20 mouse cellular contexts compared by ENCODE assay signal in genomic region chr2:141024316-141025043, GRCm38 (mm10).
DNase-seq lines count a peak whose midpoint lies in the region; ATAC-seq and TF ChIP-seq lines count a peak whose summit lies in the region.
"Had no signal": no experiment of that assay in that cellular context is flagged by ENCODE, and none has a peak within 500 bp of the region (broad histone marks: within the 10 kb centered on the region; RNA-seq: fewer than 3 reads in every experiment).

No protein-coding gene starts in this region.

- no peak overlapping the region for H3K9ac ChIP-seq in hindbrain, embryonic 16.5 days (ENCODE audit: low read depth, low read length)
- H3K9ac ChIP-seq in hindbrain, embryonic 13.5 days = no peak overlapping the region
- no peak overlapping the region for H3K9ac ChIP-seq in forebrain, embryonic 12.5 days
- no peak overlapping the region for H3K9ac ChIP-seq in midbrain, embryonic 15.5 days
- no peak overlapping the region for H3K9ac ChIP-seq in heart, adult 2 months (ENCODE audit: low read depth, low read length)
- H3K9ac ChIP-seq: heart, embryonic 12.5 days; intestine, embryonic 15.5 days; liver, embryonic 12.5 days had no signal

- H3K27me3 ChIP-seq in hindbrain, embryonic 16.5 days (replicated peaks; ENCODE audit: control insufficient read depth, insufficient read depth, low read length) = no peaks in the 10 kb centered on the region
- no peaks in the 10 kb centered on the region for H3K27me3 ChIP-seq in hindbrain, embryonic 13.5 days
- H3K27me3 ChIP-seq in forebrain, embryonic 12.5 days = no peaks in the 10 kb centered on the region
- no peaks in the 10 kb centered on the region for H3K27me3 ChIP-seq in midbrain, embryonic 15.5 days (replicated peaks)
- no peaks in the 10 kb centered on the region for H3K27me3 ChIP-seq in heart, adult 2 months (ENCODE audit: control insufficient read depth, insufficient read depth, low read length)
- H3K27me3 ChIP-seq: heart, embryonic 12.5 days; intestine, embryonic 15.5 days; liver, embryonic 12.5 days; Patski had no signal

- no peak for TF ChIP-seq CTCF in heart, adult 2 months (IDR thresholded peaks at IDR 0.05)

- 49% methylated on average over 6 of the region's 6 CpGs for WGBS in hindbrain, embryonic 16.5 days
- 50% methylated on average over 6 of the region's 6 CpGs for WGBS in hindbrain, embryonic 13.5 days
- WGBS in forebrain, embryonic 12.5 days = 38% methylated on average over 6 of the region's 6 CpGs
- 38% methylated on average over 6 of the region's 6 CpGs for WGBS in midbrain, embryonic 15.5 days
- WGBS in heart, adult 2 months = 75% methylated on average over 6 of the region's 6 CpGs

- no peak for TF ChIP-seq POLR2A in heart, adult 2 months (IDR thresholded peaks at IDR 0.05; ENCODE audit: insufficient read depth, low read depth, low read length)

- no peaks in the 10 kb centered on the region for H3K79me2 ChIP-seq in heart, adult 2 months (replicated peaks; ENCODE audit: control insufficient read depth, insufficient read depth, low read length)

- H3K27ac ChIP-seq in hindbrain, embryonic 16.5 days (ENCODE audit: low read depth, low read length) = no peak overlapping the region
- H3K27ac ChIP-seq in hindbrain, embryonic 13.5 days = no peak overlapping the region
- H3K27ac ChIP-seq in forebrain, embryonic 12.5 days = peak overlapping the region; percentile 66
- H3K27ac ChIP-seq in midbrain, embryonic 15.5 days = no peak overlapping the region
- H3K27ac ChIP-seq in heart, adult 2 months = no peak overlapping the region
- H3K27ac ChIP-seq: intestine, embryonic 15.5 days; layer of hippocampus, adult 2 months; liver, embryonic 12.5 days had no signal

- DNase-seq in brain, embryonic 18.5 days (ENCODE audit: low read depth, low spot score) = peak; percentile 12
- DNase-seq in heart, adult 2 months = no peak
- DNase-seq: adrenal gland, postnatal 25 days; cerebellum, adult 9-10 months; gastrocnemius, postnatal 36 days; kidney, postnatal 10 days; right cerebral cortex, adult 18-20 months had no signal

- intact Hi-C loops in heart, adult 2 months (cut with DNase I) = no loop called here

- H3K4me3 ChIP-seq in hindbrain, embryonic 16.5 days (ENCODE audit: low read length) = no peak overlapping the region
- no peak overlapping the region for H3K4me3 ChIP-seq in hindbrain, embryonic 13.5 days
- no peak overlapping the region for H3K4me3 ChIP-seq in forebrain, embryonic 12.5 days (replicated peaks)
- H3K4me3 ChIP-seq in midbrain, embryonic 15.5 days = no peak overlapping the region
- H3K4me3 ChIP-seq in heart, adult 2 months = no peak overlapping the region
- H3K4me3 ChIP-seq: erythroblast, embryonic 14.5 days; heart, embryonic 12.5 days; intestine, embryonic 15.5 days; layer of hippocampus, adult 2 months; liver, embryonic 12.5 days; myocyte had no signal

- no peaks in the 10 kb centered on the region for H3K4me1 ChIP-seq in hindbrain, embryonic 16.5 days (ENCODE audit: control insufficient read depth, insufficient read depth, low read depth, low read length)
- H3K4me1 ChIP-seq in hindbrain, embryonic 13.5 days (replicated peaks) = peaks cover 15% of the 10 kb centered on the region
- peaks cover 19% of the 10 kb centered on the region for H3K4me1 ChIP-seq in forebrain, embryonic 12.5 days
- H3K4me1 ChIP-seq in midbrain, embryonic 15.5 days = peaks cover 5% of the 10 kb centered on the region; the same call in 1 of the 2 replicates
- H3K4me1 ChIP-seq in heart, adult 2 months (ENCODE audit: control insufficient read depth, insufficient read depth, low read length) = no peaks in the 10 kb centered on the region
- H3K4me1 ChIP-seq: heart, embryonic 12.5 days; intestine, embryonic 15.5 days; liver, embryonic 12.5 days had no signal

- no peak for TF ChIP-seq EP300 in heart, adult 2 months (IDR thresholded peaks at IDR 0.05; ENCODE audit: insufficient read depth, low read depth, low read length)

- no peaks in the 10 kb centered on the region for H3K36me3 ChIP-seq in hindbrain, embryonic 16.5 days (ENCODE audit: control insufficient read depth, insufficient read depth, low read length)
- H3K36me3 ChIP-seq in hindbrain, embryonic 13.5 days = no peaks in the 10 kb centered on the region
- no peaks in the 10 kb centered on the region for H3K36me3 ChIP-seq in forebrain, embryonic 12.5 days (replicated peaks)
- no peaks in the 10 kb centered on the region for H3K36me3 ChIP-seq in midbrain, embryonic 15.5 days (replicated peaks)
- H3K36me3 ChIP-seq in heart, adult 2 months (ENCODE audit: control insufficient read depth, insufficient read depth, low read length) = no peaks in the 10 kb centered on the region
- H3K36me3 ChIP-seq: heart, embryonic 12.5 days; intestine, embryonic 15.5 days; liver, embryonic 12.5 days had no signal

- H3K9me3 ChIP-seq in hindbrain, embryonic 16.5 days (ENCODE audit: control insufficient read depth, low read length) = no peaks in the 10 kb centered on the region
- no peaks in the 10 kb centered on the region for H3K9me3 ChIP-seq in hindbrain, embryonic 13.5 days
- no peaks in the 10 kb centered on the region for H3K9me3 ChIP-seq in forebrain, embryonic 12.5 days
- no peaks in the 10 kb centered on the region for H3K9me3 ChIP-seq in midbrain, embryonic 15.5 days
- H3K9me3 ChIP-seq: heart, embryonic 12.5 days; intestine, embryonic 15.5 days; liver, embryonic 12.5 days had no signal

- 0 out of 2 replicates have a peak, but pooled peaks have one; percentile 42 for ATAC-seq in hindbrain, embryonic 16.5 days
- no peak for ATAC-seq in hindbrain, embryonic 13.5 days (ENCODE audit: low FRiP score)
- peak; percentile 84; the same call in 1 of the 2 replicates for ATAC-seq in forebrain, embryonic 12.5 days (ENCODE audit: low FRiP score)
- peak; percentile 71; the same call in 1 of the 2 replicates for ATAC-seq in midbrain, embryonic 15.5 days (replicated peaks)
- no peak for ATAC-seq in cerebellum, adult (ENCODE audit: insufficient number of reproducible peaks, low FRiP score, low TSS enrichment)
- ATAC-seq: activated CD4-positive, CD25-positive, alpha-beta regulatory T cell, adult 4 months; intestine, embryonic 15.5 days; liver, embryonic 12.5 days; Patski had no signal

- H3K4me2 ChIP-seq in hindbrain, embryonic 16.5 days (ENCODE audit: low read length) = no peak overlapping the region
- no peak overlapping the region for H3K4me2 ChIP-seq in hindbrain, embryonic 13.5 days
- H3K4me2 ChIP-seq in forebrain, embryonic 12.5 days = no peak overlapping the region; the same call in 1 of the 2 replicates
- no peak overlapping the region for H3K4me2 ChIP-seq in midbrain, embryonic 15.5 days
- H3K4me2 ChIP-seq: heart, embryonic 12.5 days; intestine, embryonic 15.5 days; liver, embryonic 12.5 days had no signal

Comparison
In these comparisons a context has a peak if more than half of its experiments do, and no peak if none do; other contexts are left out.
1. ATAC-seq: peak in hindbrain, embryonic 16.5 days (single experiment), forebrain, embryonic 12.5 days (single experiment) and midbrain, embryonic 15.5 days (single experiment); none in hindbrain, embryonic 13.5 days (single experiment) and cerebellum, adult (single experiment).